Mouse (Mus musculus): ENCODE measurements at regions not wholly inside any gene's neighbourhood (a gene's known extent, or its start where the extent isn't known, plus 50 kb on each side); places are given as distances from the start of the nearest gene placed in this dataset.

DNA sequence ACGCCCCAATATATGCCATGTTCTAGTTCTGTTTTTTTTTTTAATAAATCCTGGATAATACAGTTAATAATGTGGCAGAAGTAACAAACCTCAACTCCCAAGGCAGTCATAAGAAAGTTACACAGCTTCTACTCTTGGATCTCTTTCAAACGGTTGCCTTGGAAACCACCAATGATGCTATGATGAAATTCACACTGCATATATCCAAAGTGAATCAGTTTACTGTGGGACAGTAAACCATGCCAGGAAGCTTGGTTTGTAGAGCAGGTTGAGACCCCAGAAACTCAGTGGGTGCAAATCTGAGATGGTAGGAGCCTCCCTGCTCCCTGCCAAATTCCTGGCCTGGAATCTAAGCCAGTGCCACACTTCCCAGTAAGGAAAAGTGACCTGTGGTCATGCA, 212.8 kb upstream of the Atxn7l3b start:
- TF ChIP-seq BHLHE40 (IDR thresholded peaks at IDR 0.05; ENCODE audit: borderline replicate concordance, low read depth, low read length), result no peak
- TF ChIP-seq MAFK (IDR thresholded peaks at IDR 0.05; ENCODE audit: borderline replicate concordance, low read depth, low read length), result no peak
- TF ChIP-seq CTCF (IDR thresholded peaks at IDR 0.05 in 2 of 3, conservative IDR thresholded peaks at IDR 0.05 in 1 of 3; ENCODE audit: control insufficient read depth in 1 of 3, insufficient read depth in 1 of 3, low read depth in 2 of 3, low read length in 3 of 3, poor library complexity in 1 of 3, severe bottlenecking in 1 of 3), result no peak
- TF ChIP-seq SIN3A (IDR thresholded peaks at IDR 0.05; ENCODE audit: low read length), result no peak
- TF ChIP-seq GATA1 (IDR thresholded peaks at IDR 0.05; ENCODE audit: low read depth, low read length), result no peak
